Mouse (Mus musculus): ENCODE measurements around the gene Kctd18. TPM values are rescaled to one million over a fixed set of nuclear protein-coding genes. Genes with fewer than 3 reads are reported as not detected.
"Not testable (repeated sequence)": the region's sequence is repeated elsewhere in the genome, so short reads cannot be mapped to it uniquely, and the experiment has no call there.

The Kctd18 gene
- polyA plus RNA-seq (2012; rRNA removed) = 21.8 and 27.4 TPM in 2 replicates

- DNase-seq (ENCODE audit: extremely low spot score in 1 of 2, low spot score in 1 of 2) = no peak
Measured at GRCm38 (mm10) chr1:58018856-58019255, at the start of gene Kctd18. Gene Kctd18, minus strand, starts transcription at chr1:58018956.

- no peak for DNase-seq (ENCODE audit: extremely low spot score in 1 of 2, low spot score in 1 of 2)
Measured at GRCm38 (mm10) chr1:58065606-58066005, 46.9 kb upstream of the Kctd18 start.

- no peak for DNase-seq (ENCODE audit: extremely low spot score in 1 of 2, low spot score in 1 of 2)
Measured at GRCm38 (mm10) chr1:58065151-58065550, 46.4 kb upstream of the Kctd18 start.

GRCm38 (mm10) chr1:58062131-58062530 is 43.4 kb upstream of the Kctd18 start:
- DNase-seq (ENCODE audit: extremely low spot score in 1 of 2, low spot score in 1 of 2) = no peak

GRCm38 (mm10) chr1:58058846-58059245 is 40.1 kb upstream of the Kctd18 start:
- no peak for DNase-seq (ENCODE audit: extremely low spot score in 1 of 2, low spot score in 1 of 2)

- no peak for DNase-seq (ENCODE audit: extremely low spot score in 1 of 2, low spot score in 1 of 2)
Measured at GRCm38 (mm10) chr1:58056939-58057338, 38.2 kb upstream of the Kctd18 start.

- DNase-seq (ENCODE audit: extremely low spot score in 1 of 2, low spot score in 1 of 2) = no peak
Measured at GRCm38 (mm10) chr1:58056074-58056807, 37.5 kb upstream of the Kctd18 start.

GRCm38 (mm10) chr1:58055598-58055997 is 36.8 kb upstream of the Kctd18 start:
- DNase-seq (ENCODE audit: extremely low spot score in 1 of 2, low spot score in 1 of 2) = no peak

- DNase-seq (ENCODE audit: extremely low spot score in 1 of 2, low spot score in 1 of 2) = no peak
Measured at GRCm38 (mm10) chr1:58049126-58049525, 30.4 kb upstream of the Kctd18 start.

- no peak for DNase-seq (ENCODE audit: extremely low spot score in 1 of 2, low spot score in 1 of 2)
Measured at GRCm38 (mm10) chr1:58046721-58047290, 28.1 kb upstream of the Kctd18 start.

GRCm38 (mm10) chr1:58045546-58045945 is 26.8 kb upstream of the Kctd18 start:
- peak; percentile 13 to 42 for DNase-seq (ENCODE audit: extremely low spot score in 1 of 2, low spot score in 1 of 2)

GRCm38 (mm10) chr1:58045076-58045475 is 26.3 kb upstream of the Kctd18 start:
- no peak for DNase-seq (ENCODE audit: extremely low spot score in 1 of 2, low spot score in 1 of 2)

GRCm38 (mm10) chr1:58037306-58037705 is 18.6 kb upstream of the Kctd18 start:
- not testable (repeated sequence) for DNase-seq (ENCODE audit: extremely low spot score in 1 of 2, low spot score in 1 of 2)

- DNase-seq (ENCODE audit: extremely low spot score in 1 of 2, low spot score in 1 of 2) = peak in 1 of 2 experiments; percentile 59
Measured at GRCm38 (mm10) chr1:58031160-58031769, 12.5 kb upstream of the Kctd18 start.

GRCm38 (mm10) chr1:58030156-58030871 is 11.6 kb upstream of the Kctd18 start:
- DNase-seq (ENCODE audit: extremely low spot score in 1 of 2, low spot score in 1 of 2) = peak; percentile 24 to 45

GRCm38 (mm10) chr1:58029636-58030117 is 10.9 kb upstream of the Kctd18 start, which contains the start of gene Aox1:
Gene Aox1, plus strand, starts transcription at chr1:58029931.
- DNase-seq (ENCODE audit: extremely low spot score in 1 of 2, low spot score in 1 of 2) = peak; percentile 22 to 50

GRCm38 (mm10) chr1:58027707-58028106 is 9.0 kb upstream of the Kctd18 start:
- DNase-seq (ENCODE audit: extremely low spot score in 1 of 2, low spot score in 1 of 2) = no peak

GRCm38 (mm10) chr1:58006388-58006787 is 12.4 kb downstream of the Kctd18 start:
- DNase-seq (ENCODE audit: extremely low spot score in 1 of 2, low spot score in 1 of 2) = not testable (repeated sequence)

- DNase-seq (ENCODE audit: extremely low spot score in 1 of 2, low spot score in 1 of 2) = no peak
Measured at GRCm38 (mm10) chr1:57998146-57998545, 20.6 kb downstream of the Kctd18 start.

GRCm38 (mm10) chr1:57996133-57996615 is 22.6 kb downstream of the Kctd18 start:
- DNase-seq (ENCODE audit: extremely low spot score in 1 of 2, low spot score in 1 of 2) = no peak

Data from frontal cortex, adult 2 months (tissue).